Mouse (Mus musculus) olfactory bulb, adult 2 months (tissue): ENCODE results near the gene Ppm1h.

Experiments used
- CTCF ChIP-seq: fragments of 200-500 bp; IDR thresholded peaks from 2 replicates; pipeline ENCODE4 v1.5.1; 2012; ENCODE audit warnings: low read depth, mild to moderate bottlenecking, low read length, moderate library complexity; ENCODE audit not compliant: insufficient read depth
- POLR2A ChIP-seq: fragments of 200-500 bp; IDR thresholded peaks from 2 replicates; pipeline ENCODE4 v1.6.1; 2012; ENCODE audit warnings: mild to moderate bottlenecking, low read depth, low read length, moderate library complexity; ENCODE audit not compliant: insufficient read depth

DNA sequence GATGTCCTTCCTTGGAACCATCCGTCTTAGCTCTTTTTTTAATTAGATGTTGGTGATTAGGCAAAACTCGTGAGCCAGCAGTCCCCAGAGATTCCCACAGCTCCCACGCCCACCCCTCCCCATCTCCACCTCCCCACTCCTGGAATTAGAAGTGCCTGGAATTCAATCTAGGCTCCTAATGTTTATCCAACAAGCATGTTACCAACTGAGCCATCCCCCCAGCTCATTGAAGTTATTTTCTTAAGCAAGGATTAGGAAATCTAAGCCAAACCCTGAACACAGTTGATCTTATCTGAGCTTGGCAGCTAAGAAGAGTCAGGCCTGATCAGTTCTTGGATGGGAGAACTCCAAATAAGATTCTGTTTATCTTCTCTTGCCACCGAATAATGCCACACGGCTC, 92.4 kb downstream of the Ppm1h start:
- no peak for TF ChIP-seq CTCF
- TF ChIP-seq POLR2A: no peak
